Mouse (Mus musculus) liver, embryonic 14 days (tissue): ENCODE results near the gene Trappc13. TPM values are rescaled to one million over a fixed set of nuclear protein-coding genes. Genes with fewer than 3 reads are reported as not detected.

ENCODE experiments used
- polyA plus RNA-seq: library from polyadenylated mRNA; depleted of rRNA; stranded (reverse); fragments of >200 nt; gene quantifications from 2 replicates; pipeline ENCODE4 v1.2.3, GENCODE M21; 2012; rRNA removed

The Trappc13 gene
- 8.6 and 10.6 TPM in 2 replicates for polyA plus RNA-seq

DNA sequence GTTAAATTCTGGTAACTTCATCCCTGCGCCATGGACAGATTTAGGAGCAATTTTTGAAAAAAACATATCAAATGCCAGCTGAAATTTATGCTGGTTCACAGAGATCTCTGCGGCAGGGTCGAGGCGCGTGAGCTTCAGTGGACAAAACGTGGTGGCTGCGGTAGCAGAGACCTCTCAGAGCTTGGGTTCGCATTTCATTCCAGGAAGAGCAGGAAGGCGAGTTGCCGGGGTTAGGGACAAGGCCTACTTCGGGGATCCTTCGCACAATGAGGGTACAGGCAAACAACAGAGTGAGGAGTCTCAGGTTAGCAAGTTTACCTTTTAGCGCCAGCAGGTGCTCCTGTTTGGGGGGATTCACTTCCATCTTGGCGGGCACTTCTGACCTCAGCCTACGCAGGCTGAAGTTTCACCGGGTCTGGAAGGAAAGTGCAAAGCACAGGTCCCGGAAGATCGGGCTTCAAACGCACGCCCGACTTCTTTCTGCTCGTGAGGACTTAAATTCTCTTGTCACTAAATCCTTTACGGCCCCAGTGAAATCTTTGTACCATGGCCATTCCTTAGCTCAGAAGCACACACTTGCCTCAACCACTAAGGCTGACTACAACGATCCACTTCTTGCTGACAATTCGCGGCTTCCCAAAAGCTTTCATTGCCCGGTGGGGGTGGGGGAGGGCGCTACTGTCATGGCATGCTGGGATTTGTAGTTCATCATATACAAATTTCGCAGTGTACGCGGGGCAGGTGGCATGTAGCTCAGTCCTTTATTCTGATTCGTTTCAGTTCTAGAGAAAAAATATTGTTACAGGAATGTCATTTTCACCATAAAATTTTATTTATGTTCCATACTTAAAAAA is at the start of gene Trappc13:
Trappc13 (minus strand) TSS at position 674 of the 854 bp plus-strand sequence.

DNA sequence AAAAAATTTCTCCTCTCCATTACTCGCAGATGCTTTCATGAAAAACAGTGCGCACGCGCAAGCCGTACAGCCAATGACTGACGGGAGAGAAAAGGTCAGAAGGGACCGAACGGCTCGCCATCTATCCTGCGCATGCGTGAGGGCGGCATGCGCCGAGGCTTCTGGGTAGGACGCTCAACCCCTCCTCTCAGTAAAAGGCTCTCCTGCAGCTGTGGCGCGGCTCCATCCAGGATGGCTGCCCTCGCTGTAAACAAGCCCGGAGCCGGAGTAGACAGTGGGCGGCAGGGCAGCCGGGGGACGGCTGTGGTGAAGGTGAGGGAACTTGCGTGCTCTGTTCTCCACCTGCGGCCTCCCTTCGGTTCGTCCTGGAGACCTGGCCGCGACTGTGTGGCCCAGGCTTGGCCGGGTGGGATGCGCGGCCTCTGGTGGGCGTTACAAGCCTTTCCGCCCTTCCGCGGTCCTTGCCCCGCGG is 417 bp upstream of the Trappc13 start, which contains the start of gene Trim23:
Trim23 (plus strand) TSS at position 148 of the 472 bp plus-strand sequence.

GRCm38 (mm10) chr13:104109288-104109815 is 68.9 kb downstream of the Trappc13 start, which contains the start of the genes Nln and Sgtb:
Gene Nln (minus strand): TSS chr13:104109614.
Gene Sgtb (plus strand): TSS chr13:104109741.

Other genes with a start within 250 kb of the Trappc13 start
- gene Nln, start 68.9 kb downstream of the Trappc13 start, polyA plus RNA-seq = 5.5 and 7.2 TPM in 2 replicates
- gene Sgtb, start 68.7 kb downstream of the Trappc13 start, polyA plus RNA-seq = 0.30 and 0.37 TPM in 2 replicates
- gene Trim23, start 328 bp upstream of the Trappc13 start, polyA plus RNA-seq = 5.7 and 6.5 TPM in 2 replicates
- 47.8 and 53.5 TPM in 2 replicates for gene Cenpk, start 50.1 kb upstream of the Trappc13 start, polyA plus RNA-seq
- 8.0 and 9.3 TPM in 2 replicates for gene Ppwd1, start 50.4 kb upstream of the Trappc13 start, polyA plus RNA-seq
- gene Adamts6, start 109.4 kb upstream of the Trappc13 start, polyA plus RNA-seq = 0.44 and 0.49 TPM in 2 replicates